Mouse (Mus musculus) WW6 (cell line): ENCODE measurements around the gene Dll1.

Source experiments
- DNase-seq: peaks from one replicate; pipeline ENCODE4 v3.0.0-alpha.2; 2013; ENCODE audit warnings: low read depth, low spot score

The Dll1 gene

DNA sequence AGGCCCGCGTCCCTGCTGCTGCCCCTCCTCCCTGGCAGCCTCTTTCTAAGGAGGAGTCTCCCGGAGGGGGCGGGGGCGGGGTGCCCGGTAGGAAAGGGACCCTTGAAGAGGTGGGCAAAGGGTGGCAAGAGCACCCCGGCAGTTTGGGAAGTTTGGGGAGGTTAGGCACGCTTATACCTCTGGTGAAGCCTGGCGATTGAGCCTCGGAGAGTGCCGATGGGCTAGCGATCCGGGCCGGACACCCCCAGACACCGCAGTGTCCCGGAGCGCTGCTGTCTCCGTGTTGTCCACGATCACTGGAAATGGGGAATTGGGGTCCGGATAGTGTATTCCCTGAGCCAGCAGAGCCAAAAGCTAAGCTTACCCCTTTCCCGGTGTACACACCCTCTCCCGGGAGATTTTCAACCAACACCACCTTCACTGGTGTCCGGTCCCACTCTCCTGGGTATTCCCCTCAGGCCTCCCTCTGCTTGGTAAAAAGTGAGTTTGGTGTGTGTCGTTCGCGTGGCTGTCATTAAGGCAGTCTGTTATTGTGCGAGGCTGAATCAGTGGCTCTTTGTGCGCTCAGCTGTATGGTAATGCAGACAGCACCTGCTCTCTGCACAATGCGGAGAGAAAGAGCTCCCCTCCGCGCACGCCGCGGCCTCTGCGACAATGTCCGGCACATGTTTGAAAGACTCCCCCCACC is at the start of gene Dll1:
Gene Dll1 (minus strand): TSS at position 379 of the 688 bp plus-strand sequence.
- no peak for DNase-seq

GRCm38 (mm10) chr17:15425931-15426330 is 49.3 kb upstream of the Dll1 start:
- no peak for DNase-seq

GRCm38 (mm10) chr17:15423080-15423765 is 46.6 kb upstream of the Dll1 start:
- no peak for DNase-seq

GRCm38 (mm10) chr17:15422666-15423065 is 46.0 kb upstream of the Dll1 start:
- DNase-seq, result no peak

- DNase-seq, result no peak
Observed at GRCm38 (mm10) chr17:15421446-15421845, 44.8 kb upstream of the Dll1 start.

GRCm38 (mm10) chr17:15420021-15420603 is 43.4 kb upstream of the Dll1 start:
- DNase-seq, result no peak

DNA sequence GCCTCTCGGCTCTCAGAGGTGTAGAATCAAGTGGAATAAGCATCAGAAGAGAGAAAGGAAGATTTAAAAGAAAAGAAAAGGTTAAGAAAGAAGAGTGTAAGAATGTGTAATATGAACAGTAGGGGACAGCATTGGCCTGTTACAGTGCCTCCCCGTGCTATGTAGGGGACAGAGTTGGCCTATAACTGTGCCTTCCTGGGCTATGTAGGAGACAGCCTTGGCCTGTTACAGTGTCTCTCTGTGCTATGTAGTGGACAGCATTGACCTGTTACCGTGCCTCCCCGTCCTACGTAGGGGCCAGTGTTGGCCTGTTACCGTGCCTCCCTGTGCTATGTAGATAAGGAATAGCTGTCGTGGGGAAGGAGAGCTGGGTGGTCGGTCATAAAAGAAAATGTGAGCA is 42.9 kb upstream of the Dll1 start:
- DNase-seq, result no peak

GRCm38 (mm10) chr17:15416596-15417215 is 40.0 kb upstream of the Dll1 start:
- DNase-seq, result no peak

DNA sequence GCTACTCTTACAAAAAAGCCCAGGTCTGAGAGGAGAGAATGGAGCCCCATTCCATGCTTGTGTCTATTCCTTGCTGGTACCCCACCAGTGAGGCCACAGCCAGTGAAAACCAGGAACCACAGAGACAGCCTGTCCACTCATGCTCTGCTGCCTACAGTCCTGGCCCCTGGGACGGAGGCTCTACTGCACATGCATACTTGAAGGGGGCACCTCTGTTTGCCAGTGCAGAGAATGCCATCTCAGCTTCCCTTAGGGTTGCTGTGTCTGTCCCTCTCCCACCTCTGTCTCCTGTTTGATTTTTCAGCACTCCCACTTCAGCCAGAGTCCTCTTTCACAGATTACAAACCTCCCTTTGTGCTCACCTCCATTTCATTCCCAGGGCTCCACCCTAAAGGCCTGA is 34.2 kb upstream of the Dll1 start:
- no peak for DNase-seq

DNA sequence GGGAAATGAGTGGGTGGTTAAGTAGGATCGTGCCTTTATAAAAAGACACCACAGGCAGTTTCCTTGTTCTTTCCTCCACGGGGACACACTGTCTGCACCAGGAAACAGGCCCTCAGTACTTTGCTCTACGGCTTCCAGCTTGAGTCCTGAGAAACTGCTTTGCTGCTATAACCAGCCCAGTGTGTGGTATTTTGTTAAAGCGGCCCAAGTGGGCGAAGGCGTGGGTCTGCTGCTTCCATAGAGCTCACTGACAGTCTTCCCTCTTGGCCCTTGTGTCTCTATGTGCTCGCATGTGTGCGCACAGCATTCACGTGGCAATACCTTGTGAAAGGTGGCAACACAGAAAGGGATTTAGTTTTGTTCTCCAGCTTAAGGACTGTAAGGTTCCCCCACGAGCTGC is 32.6 kb upstream of the Dll1 start:
- no peak for DNase-seq

GRCm38 (mm10) chr17:15406576-15406975 is 29.9 kb upstream of the Dll1 start:
- DNase-seq, result no peak

- no peak for DNase-seq
Observed at GRCm38 (mm10) chr17:15401716-15402115, 25.0 kb upstream of the Dll1 start.

GRCm38 (mm10) chr17:15395997-15396675 is 19.5 kb upstream of the Dll1 start, which contains the start of gene Fam120b:
Gene Fam120b, plus strand, starts transcription at chr17:15396202.
- DNase-seq, result peak; percentile 80

- no peak for DNase-seq
Observed at GRCm38 (mm10) chr17:15389356-15389755, 12.7 kb upstream of the Dll1 start.

DNA sequence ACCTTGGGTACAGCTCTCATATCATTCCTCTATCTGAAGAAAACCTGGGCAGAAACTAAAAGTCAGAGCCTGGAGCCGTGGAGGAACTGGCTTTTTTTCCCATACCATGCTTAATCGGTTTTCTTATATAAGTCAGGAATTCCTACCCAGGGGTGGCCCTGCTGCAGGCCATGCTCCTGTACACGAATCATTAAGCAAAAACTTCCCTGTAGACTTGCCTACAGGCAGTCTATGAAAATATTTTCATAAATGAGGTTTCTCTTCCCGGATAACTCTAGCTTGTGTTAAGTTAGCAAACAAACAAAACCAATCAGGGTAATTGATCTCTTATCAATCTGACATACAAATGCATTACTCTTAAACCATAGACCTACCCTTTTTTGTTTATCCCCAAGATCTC is 12.2 kb upstream of the Dll1 start:
- no peak for DNase-seq

GRCm38 (mm10) chr17:15383360-15383759 is 6.7 kb upstream of the Dll1 start:
- no peak for DNase-seq

DNA sequence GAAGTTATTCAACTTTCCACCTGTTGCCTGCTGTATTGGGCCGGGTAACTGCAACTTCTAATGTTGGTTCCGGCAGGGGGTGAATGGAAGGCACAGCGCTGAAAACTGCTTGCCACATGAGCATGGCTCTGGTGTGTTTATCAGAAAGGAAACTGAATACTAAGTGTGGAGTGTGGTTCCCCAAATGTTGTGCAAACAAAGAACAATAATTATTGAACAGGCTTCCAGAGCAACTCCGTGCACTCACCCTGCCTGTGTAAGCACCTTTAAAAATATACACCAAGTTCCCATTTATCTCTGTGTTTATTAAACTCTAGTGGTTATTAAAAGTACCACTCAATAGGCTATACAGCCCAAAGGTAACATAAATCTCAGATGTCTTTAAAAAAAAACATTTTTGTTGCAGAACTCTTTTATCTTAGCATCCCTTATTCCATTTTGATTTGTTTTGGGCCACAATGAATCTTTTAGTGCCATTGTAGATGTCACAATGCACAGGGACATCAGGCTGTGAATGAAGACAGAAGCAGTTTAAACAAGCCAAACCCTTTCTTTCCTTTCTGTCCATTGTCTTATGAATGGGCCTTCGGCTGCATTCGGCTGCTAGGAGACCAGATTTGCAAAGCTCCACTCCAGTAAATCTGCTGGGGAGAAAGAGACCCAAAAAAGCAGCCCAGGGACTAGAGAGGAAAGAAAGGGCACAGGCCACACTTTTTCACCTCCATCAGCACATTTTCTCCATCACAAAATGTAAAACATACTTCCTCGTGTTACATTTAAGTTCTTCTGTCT is 5.4 kb upstream of the Dll1 start:
- no peak for DNase-seq

DNA sequence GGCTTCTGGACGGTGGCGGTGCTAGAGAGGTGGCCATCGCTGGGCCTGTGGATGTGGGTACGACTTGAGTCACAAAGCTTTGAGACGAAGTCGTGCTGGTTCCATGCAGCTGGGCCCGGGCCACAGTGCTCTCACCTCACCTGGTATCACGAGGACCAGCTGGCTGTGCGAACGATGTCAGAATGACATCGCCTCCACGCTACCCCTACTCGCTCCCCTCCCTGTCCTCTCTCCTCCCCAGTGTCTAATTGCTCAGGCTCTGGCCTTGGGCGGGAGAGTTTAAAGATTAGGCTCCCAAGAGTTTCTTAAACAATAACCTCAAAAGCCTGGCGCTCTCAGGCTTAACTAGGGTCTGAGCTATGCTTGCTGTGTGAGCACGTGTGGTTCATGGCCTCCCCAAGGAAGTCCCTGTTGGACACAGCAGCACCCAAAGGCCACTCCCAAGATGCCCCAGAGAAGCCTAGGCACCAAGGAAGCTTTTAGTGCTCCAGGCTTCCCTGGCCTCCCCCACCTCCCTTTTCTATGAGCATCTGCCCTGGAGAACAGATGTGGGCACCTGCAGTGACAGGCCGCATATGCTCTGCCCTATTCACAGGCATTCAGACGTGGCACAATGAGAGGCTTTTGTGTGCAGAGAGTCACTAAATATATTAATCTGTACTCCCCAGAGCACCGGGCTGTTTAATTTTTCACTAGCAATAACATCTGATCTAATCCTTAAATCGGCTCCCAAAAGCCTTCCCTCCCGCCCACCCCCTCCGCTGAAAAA is 4.6 kb upstream of the Dll1 start:
- no peak for DNase-seq

DNA sequence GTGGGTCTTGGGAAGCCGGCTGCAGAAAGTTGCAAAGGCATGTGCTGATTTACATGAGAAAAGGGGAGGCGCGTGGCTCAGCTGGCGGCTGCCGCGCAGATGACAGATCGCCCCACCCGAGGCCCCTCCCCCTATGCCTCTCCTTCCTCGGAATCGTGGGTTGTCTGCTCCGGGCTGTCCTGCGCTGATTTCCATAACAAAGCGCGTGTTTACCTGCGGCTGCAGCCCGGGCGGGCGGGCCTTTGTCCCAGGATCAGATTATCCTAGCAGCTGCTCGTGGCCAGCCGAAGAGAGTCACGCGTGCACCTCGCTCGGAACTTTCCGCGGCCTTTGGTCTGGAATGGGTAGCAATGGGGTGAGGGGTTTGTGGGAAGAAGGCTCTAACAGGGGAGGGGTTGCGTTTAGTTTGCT is 4.0 kb upstream of the Dll1 start:
- peak; percentile 67 for DNase-seq
